Mouse (Mus musculus): ENCODE data around the gene B4galt2. TPM values are rescaled to one million over a fixed set of nuclear protein-coding genes. Genes with fewer than 3 reads are reported as not detected.

B4galt2 gene
- total RNA-seq, 2 experiments from 2014 or later, result not detected

- ATAC-seq (replicated peaks; ENCODE audit: low FRiP score, low TSS enrichment, poor library complexity, severe bottlenecking), result no peak
Observed at GRCm38 (mm10) chr4:117878703-117879102, 4.6 kb downstream of the B4galt2 start.

DNA sequence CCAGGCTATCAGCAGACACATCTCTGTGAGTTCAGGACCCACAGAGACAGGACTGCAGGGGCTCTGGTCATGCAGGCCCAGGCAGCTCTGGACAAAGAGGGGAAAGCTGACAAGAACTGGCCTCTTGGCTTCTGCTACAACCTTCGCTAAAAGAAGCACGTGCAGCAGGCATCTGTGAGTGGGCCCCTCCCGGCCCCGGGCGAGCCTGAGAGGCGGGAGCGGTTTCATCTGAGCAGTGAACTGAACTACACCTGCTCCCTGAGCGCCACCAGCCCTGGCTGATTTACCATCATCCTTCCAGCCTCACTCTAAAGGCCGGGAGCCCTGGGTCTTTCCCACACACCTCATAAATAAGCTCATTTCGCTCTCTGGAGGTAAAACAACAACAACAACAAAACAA is 5.0 kb downstream of the B4galt2 start:
- ATAC-seq (replicated peaks; ENCODE audit: low FRiP score, low TSS enrichment, poor library complexity, severe bottlenecking), result no peak

- no peak for ATAC-seq (replicated peaks; ENCODE audit: low FRiP score, low TSS enrichment, poor library complexity, severe bottlenecking)
Observed at GRCm38 (mm10) chr4:117873615-117874014, 9.7 kb downstream of the B4galt2 start.

GRCm38 (mm10) chr4:117872471-117872886 is 10.8 kb downstream of the B4galt2 start, which contains the start of gene Ccdc24:
TSS of gene Ccdc24 (minus strand) at chr4:117872557.
- ATAC-seq (replicated peaks; ENCODE audit: low FRiP score, low TSS enrichment, poor library complexity, severe bottlenecking), result no peak

DNA sequence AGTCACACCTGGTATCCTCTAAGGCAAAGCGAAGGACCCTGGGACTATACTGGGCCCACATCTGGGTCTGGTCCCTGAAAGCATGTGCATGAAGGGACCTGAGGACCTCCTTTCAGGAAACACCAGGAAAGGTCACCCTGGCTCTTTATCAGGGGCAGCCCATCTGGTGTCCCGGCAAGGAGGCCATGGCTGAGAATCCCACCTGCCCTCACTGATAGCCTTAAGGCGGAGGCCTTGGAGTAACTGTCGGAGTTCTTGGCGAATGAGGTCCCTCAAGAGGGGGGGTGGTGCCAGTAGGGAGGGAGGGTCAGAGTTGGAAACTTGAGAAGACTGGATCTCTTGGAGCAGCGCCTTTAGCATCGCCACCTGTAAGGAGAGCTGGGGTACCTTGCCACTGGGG is 11.5 kb downstream of the B4galt2 start:
- no peak for ATAC-seq (replicated peaks; ENCODE audit: low FRiP score, low TSS enrichment, poor library complexity, severe bottlenecking)

- no peak for ATAC-seq (replicated peaks; ENCODE audit: low FRiP score, low TSS enrichment, poor library complexity, severe bottlenecking)
Observed at GRCm38 (mm10) chr4:117870437-117870836, 12.8 kb downstream of the B4galt2 start.

- ATAC-seq (replicated peaks; ENCODE audit: low FRiP score, low TSS enrichment, poor library complexity, severe bottlenecking), result no peak
Observed at GRCm38 (mm10) chr4:117869317-117869716, 14.0 kb downstream of the B4galt2 start.

- ATAC-seq (replicated peaks; ENCODE audit: low FRiP score, low TSS enrichment, poor library complexity, severe bottlenecking), result peak; percentile 47
Observed at GRCm38 (mm10) chr4:117867823-117868222, 15.5 kb downstream of the B4galt2 start.

GRCm38 (mm10) chr4:117867000-117867399 is 16.3 kb downstream of the B4galt2 start:
- no peak for ATAC-seq (replicated peaks; ENCODE audit: low FRiP score, low TSS enrichment, poor library complexity, severe bottlenecking)

DNA sequence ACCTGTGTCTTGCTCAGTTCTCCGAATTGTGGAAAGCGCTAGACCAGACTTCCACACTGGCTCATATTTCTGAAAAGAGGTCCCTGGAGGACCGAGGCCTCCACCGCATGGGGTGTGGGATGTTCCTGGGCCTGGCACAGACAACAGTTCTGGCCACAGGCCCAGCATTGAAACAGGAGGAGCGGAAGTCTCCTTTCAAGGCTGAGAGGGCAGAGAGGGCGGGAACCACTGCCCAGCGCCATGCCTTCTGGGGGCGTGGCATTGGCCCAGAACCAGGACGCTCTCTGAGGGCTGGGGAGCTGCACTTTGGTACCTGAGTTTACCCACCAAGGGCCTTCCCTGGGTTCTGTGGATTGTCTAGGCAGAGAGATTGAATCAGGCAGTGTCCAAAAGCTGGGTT is 17.2 kb downstream of the B4galt2 start:
- peak; percentile 62 for ATAC-seq (replicated peaks; ENCODE audit: low FRiP score, low TSS enrichment, poor library complexity, severe bottlenecking)

GRCm38 (mm10) chr4:117862823-117863222 is 20.5 kb downstream of the B4galt2 start:
- ATAC-seq (replicated peaks; ENCODE audit: low FRiP score, low TSS enrichment, poor library complexity, severe bottlenecking), result no peak

GRCm38 (mm10) chr4:117860570-117860969 is 22.7 kb downstream of the B4galt2 start:
- ATAC-seq (replicated peaks; ENCODE audit: low FRiP score, low TSS enrichment, poor library complexity, severe bottlenecking), result no peak

DNA sequence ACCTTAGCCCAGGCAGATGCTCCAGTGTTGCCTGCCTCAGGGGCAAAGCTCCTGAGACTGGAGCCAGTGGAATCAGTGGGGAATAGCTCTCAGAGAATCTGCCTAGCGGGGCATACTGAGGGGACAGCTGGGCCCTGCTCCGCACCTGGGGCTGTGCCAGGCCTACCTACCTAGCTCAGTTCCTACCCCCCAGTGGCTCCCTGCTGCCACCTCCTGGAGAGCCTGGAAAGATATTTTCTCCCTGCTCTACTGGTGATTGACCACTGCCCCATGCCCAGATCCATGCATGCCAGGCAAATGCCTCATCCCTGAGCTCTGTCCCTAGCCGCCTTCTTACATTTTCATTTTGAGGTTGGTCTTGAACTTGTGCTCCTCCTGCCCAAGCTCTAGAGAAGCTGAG is 24.5 kb downstream of the B4galt2 start:
- ATAC-seq (replicated peaks; ENCODE audit: low FRiP score, low TSS enrichment, poor library complexity, severe bottlenecking), result peak; percentile 53

- no peak for ATAC-seq (replicated peaks; ENCODE audit: low FRiP score, low TSS enrichment, poor library complexity, severe bottlenecking)
Observed at GRCm38 (mm10) chr4:117855146-117855545, 28.1 kb downstream of the B4galt2 start.

DNA sequence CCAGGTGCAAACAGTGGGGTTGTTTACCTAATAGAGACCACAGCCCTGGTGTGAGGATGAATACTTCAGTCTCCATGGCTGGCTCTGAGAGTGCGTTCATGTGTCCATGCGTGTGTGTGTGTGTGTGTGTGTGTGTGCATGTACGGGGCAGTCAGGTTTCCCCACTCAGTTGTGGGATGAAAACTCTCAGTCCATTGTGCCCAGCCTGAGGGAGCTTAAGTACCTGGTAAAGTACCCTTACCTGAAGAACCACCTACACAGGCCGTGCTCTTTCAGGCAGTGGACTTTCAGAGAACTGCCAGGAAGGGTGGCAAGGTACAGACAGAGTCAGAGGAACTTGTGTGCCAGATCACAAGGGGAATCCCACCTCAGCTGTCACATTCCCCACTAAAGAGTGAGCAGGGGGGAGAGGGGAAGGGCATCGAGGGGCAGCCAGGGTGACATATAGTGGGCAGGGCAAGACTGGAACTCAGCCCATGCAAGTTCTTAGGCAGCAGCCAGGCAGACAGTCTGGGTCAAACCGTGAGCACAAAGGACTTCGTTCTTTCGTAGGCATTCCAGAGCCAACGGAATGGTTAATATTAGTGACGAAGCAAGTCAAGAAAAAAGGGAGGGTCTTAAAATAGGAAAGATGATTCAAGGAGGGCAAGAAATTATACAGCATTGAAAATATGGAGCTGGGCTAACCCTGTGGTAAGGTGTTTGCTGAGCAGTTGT is 31.0 kb downstream of the B4galt2 start:
- ATAC-seq (replicated peaks; ENCODE audit: low FRiP score, low TSS enrichment, poor library complexity, severe bottlenecking), result no peak

DNA sequence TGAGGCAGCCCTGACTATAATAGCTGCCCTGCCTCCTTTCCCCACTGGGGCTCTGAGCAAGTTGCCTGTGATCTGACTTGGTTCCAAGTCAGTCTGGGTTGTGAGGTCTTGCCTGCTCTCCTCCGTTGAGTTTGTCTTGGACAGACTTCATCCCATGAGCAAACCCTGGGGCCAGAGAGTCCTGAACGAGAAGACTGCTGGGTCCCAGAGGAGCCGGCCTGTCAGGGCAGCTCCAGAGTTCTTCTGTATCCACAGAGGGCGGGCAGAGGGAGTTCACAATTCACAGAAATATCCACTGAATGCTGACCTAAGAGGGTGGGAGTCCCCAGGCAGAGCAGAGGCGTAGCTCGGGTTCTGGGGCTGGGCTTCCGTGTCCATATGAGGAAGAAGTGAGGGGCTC is 32.4 kb downstream of the B4galt2 start:
- ATAC-seq (replicated peaks; ENCODE audit: low FRiP score, low TSS enrichment, poor library complexity, severe bottlenecking), result no peak

GRCm38 (mm10) chr4:117850176-117850575 is 33.1 kb downstream of the B4galt2 start:
- ATAC-seq (replicated peaks; ENCODE audit: low FRiP score, low TSS enrichment, poor library complexity, severe bottlenecking), result no peak

GRCm38 (mm10) chr4:117849506-117849905 is 33.8 kb downstream of the B4galt2 start:
- no peak for ATAC-seq (replicated peaks; ENCODE audit: low FRiP score, low TSS enrichment, poor library complexity, severe bottlenecking)

- no peak for ATAC-seq (replicated peaks; ENCODE audit: low FRiP score, low TSS enrichment, poor library complexity, severe bottlenecking)
Observed at GRCm38 (mm10) chr4:117849063-117849462, 34.2 kb downstream of the B4galt2 start.

GRCm38 (mm10) chr4:117847011-117847410 is 36.3 kb downstream of the B4galt2 start:
- ATAC-seq (replicated peaks; ENCODE audit: low FRiP score, low TSS enrichment, poor library complexity, severe bottlenecking), result no peak

GRCm38 (mm10) chr4:117846261-117846660 is 37.0 kb downstream of the B4galt2 start:
- ATAC-seq (replicated peaks; ENCODE audit: low FRiP score, low TSS enrichment, poor library complexity, severe bottlenecking), result no peak

DNA sequence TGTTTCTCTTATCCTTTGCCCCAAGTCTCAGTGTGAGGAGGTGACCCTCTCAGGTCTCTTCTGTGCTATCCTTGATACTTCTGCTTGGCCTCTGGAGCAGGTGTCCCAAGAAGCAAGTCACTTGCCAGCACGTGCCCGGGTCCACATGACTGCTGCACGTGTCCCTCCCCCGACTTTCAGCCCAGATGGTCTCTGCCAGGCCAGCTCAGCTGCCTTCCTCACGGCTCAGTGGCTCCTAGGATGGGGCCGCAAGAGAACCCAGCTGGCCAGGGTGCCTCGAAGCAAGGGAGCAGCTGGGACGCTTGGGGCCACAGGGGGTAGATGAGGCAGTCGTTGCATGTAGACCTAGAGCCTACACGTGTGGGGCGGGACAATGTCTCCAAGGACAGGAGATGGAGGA is 38.0 kb downstream of the B4galt2 start:
- no peak for ATAC-seq (replicated peaks; ENCODE audit: low FRiP score, low TSS enrichment, poor library complexity, severe bottlenecking)
